Mouse (Mus musculus): Measurements from ENCODE around the gene Dhx37.
"Not testable (repeated sequence)": the region's sequence is repeated elsewhere in the genome, so short reads cannot be mapped to it uniquely, and the experiment has no call there.

The Dhx37 gene

GRCm38 (mm10) chr5:125448631-125449030 is 14.7 kb upstream of the Dhx37 start:
- no peak for DNase-seq (ENCODE audit: low spot score in 2 of 2)

GRCm38 (mm10) chr5:125448026-125448425 is 14.1 kb upstream of the Dhx37 start:
- no peak for DNase-seq (ENCODE audit: low spot score in 2 of 2)

- DNase-seq (ENCODE audit: low spot score in 2 of 2) = no peak
Observed at GRCm38 (mm10) chr5:125446344-125446743, 12.4 kb upstream of the Dhx37 start.

- no peak for DNase-seq (ENCODE audit: low spot score in 2 of 2)
Observed at GRCm38 (mm10) chr5:125444554-125444953, 10.6 kb upstream of the Dhx37 start.

- no peak for DNase-seq (ENCODE audit: low spot score in 2 of 2)
Observed at GRCm38 (mm10) chr5:125443915-125444314, 10.0 kb upstream of the Dhx37 start.

- no peak for DNase-seq (ENCODE audit: low spot score in 2 of 2)
Observed at GRCm38 (mm10) chr5:125443335-125443734, 9.4 kb upstream of the Dhx37 start.

- DNase-seq (ENCODE audit: low spot score in 2 of 2) = no peak
Observed at GRCm38 (mm10) chr5:125442136-125442995, 8.4 kb upstream of the Dhx37 start.

- DNase-seq (ENCODE audit: low spot score in 2 of 2) = peak; percentile 62 to 69
Observed at GRCm38 (mm10) chr5:125441234-125442114, 7.6 kb upstream of the Dhx37 start, which contains the start of gene Bri3bp. Gene Bri3bp (plus strand): TSS chr5:125441568.

GRCm38 (mm10) chr5:125440583-125441233 is 6.8 kb upstream of the Dhx37 start:
- DNase-seq (ENCODE audit: low spot score in 2 of 2) = no peak

GRCm38 (mm10) chr5:125434347-125434746 is 426 bp upstream of the Dhx37 start:
- DNase-seq (ENCODE audit: low spot score in 2 of 2) = not testable (repeated sequence)

GRCm38 (mm10) chr5:125432324-125432723 is 1.6 kb downstream of the Dhx37 start:
- DNase-seq (ENCODE audit: low spot score in 2 of 2) = not testable (repeated sequence)

GRCm38 (mm10) chr5:125426343-125426742 is 7.6 kb downstream of the Dhx37 start:
- DNase-seq (ENCODE audit: low spot score in 2 of 2) = no peak

- no peak for DNase-seq (ENCODE audit: low spot score in 2 of 2)
Observed at GRCm38 (mm10) chr5:125425698-125426276, 8.1 kb downstream of the Dhx37 start.

- no peak for DNase-seq (ENCODE audit: low spot score in 2 of 2)
Observed at GRCm38 (mm10) chr5:125419124-125419523, 14.8 kb downstream of the Dhx37 start.

- DNase-seq (ENCODE audit: low spot score in 2 of 2) = no peak
Observed at GRCm38 (mm10) chr5:125418636-125419035, 15.3 kb downstream of the Dhx37 start.

GRCm38 (mm10) chr5:125416183-125416582 is 17.7 kb downstream of the Dhx37 start:
- DNase-seq (ENCODE audit: low spot score in 2 of 2) = no peak

- DNase-seq (ENCODE audit: low spot score in 2 of 2) = no peak
Observed at GRCm38 (mm10) chr5:125413763-125414162, 20.2 kb downstream of the Dhx37 start.

- not testable (repeated sequence) for DNase-seq (ENCODE audit: low spot score in 2 of 2)
Observed at GRCm38 (mm10) chr5:125412536-125412935, 21.4 kb downstream of the Dhx37 start.

- DNase-seq (ENCODE audit: low spot score in 2 of 2) = peak; percentile 71 to 87
Observed at GRCm38 (mm10) chr5:125411972-125412530, 21.9 kb downstream of the Dhx37 start.

GRCm38 (mm10) chr5:125409348-125410090 is 24.4 kb downstream of the Dhx37 start:
- peak in 1 of 2 experiments; percentile 40 for DNase-seq (ENCODE audit: low spot score in 2 of 2)
